Mouse (Mus musculus) spleen, adult 2 months (tissue): Measurements from ENCODE around the gene Rbpj.

Source experiments
- CTCF ChIP-seq: fragments of 200-500 bp; IDR thresholded peaks from 2 replicates; pipeline ENCODE4 v1.5.1; 2011; ENCODE audit warnings: mild to moderate bottlenecking, inconsistent platforms; ENCODE audit not compliant: insufficient read depth, insufficient read length, insufficient replicate concordance; ENCODE audit errors: extremely low read depth
- POLR2A ChIP-seq: fragments of 200-500 bp; IDR thresholded peaks from 2 replicates; pipeline ENCODE4 v1.6.1; 2011; ENCODE audit warnings: low read depth, low read length, inconsistent platforms

GRCm38 (mm10) chr5:53468366-53468765 lies 2.4 kb downstream of the Rbpj start:
- TF ChIP-seq POLR2A, result no peak
- TF ChIP-seq CTCF, result no peak
